Mouse (Mus musculus): ENCODE measurements around the gene Clic1. TPM values are rescaled to one million over a fixed set of nuclear protein-coding genes. Genes with fewer than 3 reads are reported as not detected.

Clic1 gene
- polyA plus RNA-seq (2012; ENCODE audit: low replicate concordance): 197 and 295 TPM in 2 replicates

DNA sequence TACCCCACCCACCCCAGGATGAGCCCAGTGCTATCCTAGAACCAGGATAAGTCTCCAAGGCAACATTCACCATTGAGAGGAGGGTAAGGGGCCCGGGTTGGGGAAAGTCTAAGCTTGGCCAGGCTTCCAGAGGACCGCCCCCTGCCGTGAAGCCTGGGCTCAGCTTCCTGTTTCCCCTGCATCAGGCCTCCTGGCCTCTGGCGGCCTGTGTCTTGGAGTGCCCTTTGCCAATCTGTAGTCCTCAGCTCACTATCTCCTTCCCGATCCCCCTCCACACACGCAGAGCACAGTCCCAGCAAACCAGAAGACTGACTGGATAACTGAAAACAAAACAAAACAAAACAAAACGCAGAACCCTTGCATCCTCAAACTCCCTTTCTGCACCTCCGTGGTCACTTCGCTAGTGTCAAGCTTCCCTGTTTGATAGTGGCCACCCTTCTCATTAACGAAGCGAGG lies at the start of gene Clic1:
Clic1 (plus strand) TSS at position 406 of the 456 bp plus-strand sequence.

DNA sequence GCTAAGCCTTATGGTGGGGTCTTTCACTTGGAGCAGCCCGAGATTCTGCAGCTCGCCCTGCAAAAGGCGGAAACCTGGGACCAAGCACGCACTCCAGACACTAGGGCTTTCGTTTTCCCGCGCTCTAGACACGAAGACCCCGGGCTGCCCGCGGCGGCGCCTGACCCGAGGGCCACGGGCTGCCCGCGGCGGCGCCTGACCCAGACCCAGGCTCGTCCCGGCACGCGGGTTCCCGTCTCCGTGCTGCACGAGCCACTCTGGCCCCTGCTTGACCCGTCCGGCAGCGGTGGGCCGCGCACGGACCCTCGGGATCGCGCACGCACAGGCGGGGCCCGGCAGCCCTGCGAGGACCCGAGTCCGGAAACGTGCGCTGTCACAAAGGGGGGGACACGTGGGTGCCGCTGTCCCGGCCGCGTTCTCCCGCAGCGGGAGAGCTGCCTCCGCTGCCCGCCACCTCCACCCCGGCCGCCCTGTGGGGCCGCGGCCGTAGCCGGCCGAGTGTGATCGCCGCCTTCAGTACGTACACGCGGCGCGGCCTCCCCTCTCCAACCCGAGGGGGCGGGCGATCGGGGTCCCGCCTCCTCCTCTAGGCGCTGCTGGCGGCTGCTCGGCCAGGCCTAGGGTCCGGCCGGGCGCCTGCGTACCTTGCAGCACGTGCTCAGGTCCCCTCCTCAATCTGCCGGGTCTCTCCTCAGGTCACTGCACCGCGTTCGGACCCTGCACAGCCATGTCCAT lies 48.9 kb upstream of the Clic1 start, which contains the start of gene Vars:
Vars (plus strand) TSS at position 271 of the 735 bp plus-strand sequence.

DNA sequence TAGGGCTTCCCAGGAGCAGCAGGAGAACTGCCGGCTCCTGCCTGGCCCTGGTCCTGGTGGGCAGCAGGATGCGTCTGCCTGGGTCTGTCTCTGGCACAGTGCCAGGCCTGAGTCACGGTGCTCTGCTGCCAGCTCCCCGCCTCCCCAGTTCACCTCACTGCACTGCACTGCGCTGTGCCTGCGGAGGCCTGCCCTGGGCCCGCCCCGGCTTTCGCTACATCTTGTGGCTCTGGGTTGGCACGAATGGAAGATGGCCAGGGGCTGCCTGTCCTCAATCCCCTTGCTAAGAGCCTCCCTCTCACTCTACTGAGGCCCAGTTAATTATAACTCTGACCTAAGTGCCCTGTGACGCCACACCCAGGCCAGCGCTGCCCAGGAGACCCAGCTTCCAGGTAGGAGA lies 33.4 kb upstream of the Clic1 start, which contains the start of gene Vwa7:
Vwa7 (plus strand) TSS at position 204 of the 400 bp plus-strand sequence.

GRCm38 (mm10) chr17:35027277-35028068 lies 22.3 kb upstream of the Clic1 start, which contains the start of gene Sapcd1:
Sapcd1 (minus strand) TSS chr17:35028016.

DNA sequence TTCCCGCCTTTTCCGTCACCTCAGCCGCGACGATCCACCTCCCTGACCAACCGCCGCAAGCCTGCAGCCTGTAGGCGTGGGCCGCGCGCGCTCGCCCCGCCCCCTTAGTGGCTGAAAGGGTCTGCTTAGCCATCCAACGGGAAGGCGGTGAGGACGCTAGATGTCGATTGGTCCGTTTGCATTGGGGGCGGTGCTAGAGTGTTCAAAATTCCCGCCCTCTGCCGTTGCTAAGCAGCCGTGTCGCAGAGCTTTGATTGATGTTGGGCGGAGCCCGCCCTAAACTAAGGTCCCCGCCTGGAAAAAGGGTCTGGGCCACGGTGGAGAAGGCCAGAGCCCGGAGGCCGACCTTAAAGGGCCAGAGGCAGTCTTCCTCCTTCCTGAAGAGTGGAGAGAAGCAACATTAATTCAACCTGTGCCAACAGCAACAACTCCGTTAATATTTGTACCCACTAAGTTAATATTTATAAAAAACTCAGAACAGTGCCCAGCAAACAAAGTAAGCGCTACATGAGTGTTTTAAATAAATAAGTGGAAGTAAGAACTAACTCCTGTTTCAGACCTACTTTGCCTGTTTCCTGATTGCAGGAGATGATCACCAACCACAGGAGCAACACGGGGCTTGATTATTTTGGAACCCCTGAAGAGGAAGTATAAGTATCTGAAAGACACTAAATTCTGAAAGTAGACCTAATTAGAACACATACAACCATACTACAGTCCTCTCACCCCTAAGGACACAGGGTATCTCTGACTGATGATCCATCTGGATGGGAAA lies 2.9 kb upstream of the Clic1 start, which contains the start of gene Msh5:
Msh5 (minus strand) TSS at position 65 of the 775 bp plus-strand sequence.

DNA sequence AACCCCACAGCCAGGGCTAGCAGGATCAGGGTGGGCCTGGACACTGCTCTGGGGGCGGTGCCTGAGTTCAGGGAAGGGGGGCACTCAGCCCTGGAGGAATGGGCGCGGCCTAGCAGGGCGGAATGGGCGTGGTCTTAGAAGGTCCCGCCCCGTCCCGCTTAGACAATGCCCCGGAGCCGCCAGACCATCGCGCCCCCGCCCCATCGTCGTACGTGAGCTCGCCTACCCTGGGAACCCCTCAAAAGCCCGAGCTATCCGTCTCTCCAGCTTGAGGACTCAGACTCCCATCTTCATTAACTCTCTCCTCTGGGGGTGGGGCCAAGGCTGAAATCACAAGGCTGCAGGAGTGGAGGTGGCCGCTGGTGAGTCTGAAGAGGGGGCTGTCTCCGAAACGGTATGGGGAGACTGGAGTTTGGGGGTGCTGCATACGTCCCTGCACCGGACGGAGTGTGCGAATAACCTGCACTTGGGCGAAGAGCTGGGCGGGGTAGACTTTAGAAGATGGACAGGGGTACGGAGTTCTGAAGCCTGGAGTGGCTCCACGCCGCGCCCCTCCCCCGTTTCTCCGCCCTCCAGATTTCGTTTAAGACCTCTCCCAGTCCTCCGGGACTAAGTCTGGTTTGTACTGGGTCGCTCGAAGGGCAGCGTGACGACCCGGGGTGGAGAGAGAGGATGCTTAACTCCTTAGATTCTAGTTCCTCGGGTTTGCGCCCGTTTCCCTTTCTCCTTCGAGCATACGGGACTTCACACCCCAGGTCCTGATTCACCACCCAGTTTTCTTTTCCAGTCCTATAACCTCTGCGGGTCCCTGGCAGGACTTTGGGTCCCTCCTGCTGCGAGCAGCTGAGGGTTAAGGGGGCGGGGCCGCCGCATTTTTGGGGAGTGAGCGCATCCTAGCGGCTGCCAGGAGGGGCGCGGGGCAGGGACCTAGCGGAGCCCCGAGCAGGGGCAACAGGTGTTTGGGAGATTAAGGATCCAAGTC lies 9.4 kb downstream of the Clic1 start, which contains the start of gene Ddah2:
Ddah2 (plus strand) TSS at position 125 of the 982 bp plus-strand sequence.

GRCm38 (mm10) chr17:35064951-35065947 lies 15.5 kb downstream of the Clic1 start, which contains the start of gene Ly6g6c:
Ly6g6c (plus strand) TSS chr17:35065388.

GRCm38 (mm10) chr17:35066084-35066483 lies 16.3 kb downstream of the Clic1 start, which contains the start of gene Mpig6b:
Mpig6b (minus strand) TSS chr17:35066184.

DNA sequence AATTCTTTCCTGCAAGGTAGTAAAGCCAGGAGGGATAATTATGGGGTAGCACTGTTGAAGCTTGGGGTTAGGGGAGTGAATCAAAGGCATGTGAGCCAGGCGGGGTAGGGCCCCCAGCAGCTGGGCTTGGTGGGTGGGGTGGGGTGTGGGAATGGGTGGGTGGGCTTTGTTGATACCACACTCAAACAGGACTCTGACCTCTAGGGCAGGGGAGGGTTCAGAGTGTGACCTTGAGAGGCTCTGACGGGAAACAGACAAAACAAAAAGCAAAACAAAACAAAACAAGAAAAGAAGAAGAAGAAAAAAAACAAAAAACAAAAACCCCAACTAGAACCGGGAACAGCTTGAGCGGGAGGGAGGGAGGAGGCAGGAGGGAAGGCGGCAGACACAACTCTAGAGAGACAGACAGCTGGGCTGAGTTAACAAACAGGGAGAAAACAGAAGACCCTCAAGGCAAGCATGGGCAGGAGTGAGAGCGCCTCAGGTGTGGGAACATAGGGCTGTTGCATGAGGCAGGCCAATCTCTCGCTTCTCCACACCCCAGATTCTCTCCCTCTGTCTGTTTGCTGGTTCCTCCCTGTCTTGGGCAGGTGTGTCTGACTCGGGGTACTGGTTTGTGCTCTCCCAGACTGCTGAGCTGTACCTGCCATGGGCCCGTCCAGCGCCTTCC lies 26.9 kb downstream of the Clic1 start, which contains the start of gene Ly6g6e:
Ly6g6e (plus strand) TSS at position 396 of the 670 bp plus-strand sequence.

GRCm38 (mm10) chr17:35077786-35078233 lies 28.0 kb downstream of the Clic1 start, which contains the start of gene Ly6g6d:
Ly6g6d (minus strand) TSS chr17:35078065.

DNA sequence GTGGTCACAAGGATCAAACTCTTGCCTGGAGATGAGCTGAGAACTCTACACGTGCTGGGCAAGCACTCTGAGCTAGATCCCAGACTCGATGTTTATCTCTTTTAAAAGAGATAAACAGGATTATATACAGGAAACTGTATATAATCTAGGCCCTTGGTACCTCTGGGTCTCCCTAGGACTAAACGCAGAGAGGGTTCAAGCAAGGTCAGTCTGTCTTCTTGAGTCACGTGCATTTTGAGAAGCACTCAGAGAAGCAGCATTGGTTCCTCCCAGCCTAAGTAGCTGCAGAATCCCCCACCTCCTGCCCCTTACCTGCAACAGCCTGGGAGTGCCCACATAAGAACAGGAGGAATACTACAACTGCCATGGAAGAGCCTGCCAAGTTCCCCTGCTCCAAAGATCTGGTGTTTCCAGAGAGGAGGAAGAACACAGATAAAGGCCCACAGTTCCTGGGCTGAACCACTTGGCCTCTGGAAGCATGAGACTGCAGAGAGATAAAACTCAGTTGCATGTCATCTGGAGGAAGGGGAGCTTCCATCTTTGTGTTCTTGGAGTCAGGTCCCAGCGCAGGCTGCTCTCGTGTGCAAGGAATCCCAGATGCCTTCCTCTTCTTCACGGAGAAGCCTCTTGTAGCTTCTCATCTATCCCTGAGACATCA lies 35.6 kb downstream of the Clic1 start, which contains the start of gene Ly6g6f:
Ly6g6f (minus strand) TSS at position 403 of the 658 bp plus-strand sequence.

DNA sequence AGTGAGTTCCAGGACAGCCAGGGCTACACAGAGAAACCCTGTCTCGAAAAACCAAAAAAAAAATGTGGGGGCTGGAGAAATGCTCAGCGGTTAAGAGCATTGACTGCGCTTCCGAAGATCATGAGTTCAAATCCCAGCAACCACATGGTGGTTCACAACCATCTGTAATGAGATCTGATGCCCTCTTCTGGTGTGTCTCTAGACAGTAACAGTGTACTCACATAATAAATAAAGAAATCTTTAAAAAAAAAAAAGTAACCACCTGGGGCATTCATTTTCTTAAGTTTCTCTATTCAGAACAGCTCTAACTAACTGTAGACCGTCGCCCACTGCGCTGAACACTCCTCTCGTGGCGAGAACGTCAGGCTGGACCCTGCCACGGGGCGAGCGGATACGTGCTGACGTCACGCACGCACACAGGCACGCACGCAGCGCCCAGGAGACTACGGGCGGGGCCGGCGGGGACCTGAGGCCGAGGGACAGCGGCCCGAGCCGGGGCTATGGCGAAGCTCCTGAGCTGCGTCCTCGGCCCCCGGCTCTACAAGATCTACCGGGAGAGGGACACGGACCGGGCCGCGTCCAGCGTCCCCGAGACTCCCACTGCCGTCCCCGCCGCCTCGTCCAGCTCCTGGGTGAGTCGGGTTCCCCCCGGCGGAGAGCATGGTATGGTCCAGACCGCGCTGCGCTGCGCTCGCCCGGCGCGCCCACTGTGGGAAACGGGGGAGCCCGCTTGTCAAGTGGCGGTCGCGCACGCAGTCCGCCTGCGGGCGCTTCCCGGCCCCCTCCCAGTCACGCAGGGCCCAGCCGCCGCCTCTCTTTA lies 39.3 kb downstream of the Clic1 start, which contains the start of gene Abhd16a:
Abhd16a (plus strand) TSS at position 439 of the 820 bp plus-strand sequence.

DNA sequence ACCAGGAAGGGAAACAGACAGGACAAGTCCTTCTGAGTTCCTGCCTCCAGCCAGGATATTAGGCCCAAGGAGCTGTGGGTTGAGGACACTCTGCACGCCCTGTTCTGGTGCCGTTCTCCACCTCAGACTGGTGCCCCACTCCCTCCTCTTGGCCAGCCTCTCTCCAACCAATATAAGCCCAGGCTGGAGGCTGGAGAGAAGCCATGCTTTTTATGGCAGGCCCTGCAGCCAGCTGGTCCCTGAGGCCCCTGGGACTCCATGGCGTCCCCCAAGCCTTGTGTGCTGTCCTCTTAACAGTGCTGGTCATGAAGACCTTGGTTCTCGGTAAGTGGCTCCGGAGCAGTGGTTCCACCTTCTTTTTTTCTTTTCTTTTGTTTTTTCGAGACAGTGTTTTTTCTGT lies 58.3 kb downstream of the Clic1 start, which contains the start of gene Ly6g5c:
Ly6g5c (plus strand) TSS at position 183 of the 400 bp plus-strand sequence.

